Comparison of ENCODE assay signal across 33 mouse cellular contexts in genomic region chr17:65682071-65682680, GRCm38 (mm10). TPM values are rescaled to one million over a fixed set of nuclear protein-coding genes. Genes with fewer than 3 reads are reported as not detected.
DNase-seq lines count a peak whose midpoint lies in the region; ATAC-seq and TF ChIP-seq lines count a peak whose summit lies in the region.
"Had no signal": no experiment of that assay in that cellular context is flagged by ENCODE, and none has a peak within 500 bp of the region (broad histone marks: within the 10 kb centered on the region; RNA-seq: fewer than 3 reads in every experiment).

No protein-coding gene starts in this region.

- H3K4me3 ChIP-seq in intestine, embryonic 15.5 days (replicated peaks), result no peak overlapping the region
- no peak overlapping the region for H3K4me3 ChIP-seq in stomach, postnatal 0 days (ENCODE audit: low read depth, low read length)
- no peak overlapping the region for H3K4me3 ChIP-seq in thymus, adult 2 months (ENCODE audit: control insufficient read depth, insufficient read depth, low read length)
- H3K4me3 ChIP-seq: embryonic facial prominence, embryonic 10.5 days; embryonic facial prominence, embryonic 15.5 days; forebrain, embryonic 13.5 days; heart, embryonic 15.5 days; hindbrain, embryonic 12.5 days; kidney, embryonic 15.5 days; liver, embryonic 13.5 days; megakaryocyte, embryonic 14.5 days; midbrain, embryonic 15.5 days had no signal

- no peak for TF ChIP-seq CTCF in stomach, postnatal 0 days (IDR thresholded peaks at IDR 0.05; ENCODE audit: low read depth)
- no peak for TF ChIP-seq CTCF in thymus, adult 2 months (IDR thresholded peaks at IDR 0.05; ENCODE audit: borderline replicate concordance, control insufficient read depth, extremely low read depth, insufficient read depth, low read length, poor library complexity)

- H3K36me3 ChIP-seq in intestine, embryonic 15.5 days, result no peaks in the 10 kb centered on the region
- H3K36me3 ChIP-seq in stomach, postnatal 0 days (ENCODE audit: control insufficient read depth, insufficient read depth, low read length), result no peaks in the 10 kb centered on the region
- no peaks in the 10 kb centered on the region for H3K36me3 ChIP-seq in thymus, adult 2 months (ENCODE audit: control insufficient read depth, insufficient read depth, low read length)
- H3K36me3 ChIP-seq: embryonic facial prominence, embryonic 10.5 days; embryonic facial prominence, embryonic 15.5 days; heart, embryonic 15.5 days; hindbrain, embryonic 12.5 days; kidney, embryonic 15.5 days; liver, embryonic 13.5 days; midbrain, embryonic 15.5 days had no signal

- H3K27ac ChIP-seq in intestine, embryonic 15.5 days, result no peak overlapping the region
- H3K27ac ChIP-seq in stomach, postnatal 0 days (replicated peaks), result no peak overlapping the region
- H3K27ac ChIP-seq in thymus, adult 2 months (ENCODE audit: control insufficient read depth, insufficient read depth, low read length), result no peak overlapping the region
- H3K27ac ChIP-seq: embryonic facial prominence, embryonic 10.5 days; embryonic facial prominence, embryonic 15.5 days; forebrain, embryonic 13.5 days; heart, embryonic 15.5 days; hindbrain, embryonic 12.5 days; hindbrain, postnatal 0 days; kidney, embryonic 15.5 days; liver, embryonic 13.5 days; midbrain, embryonic 15.5 days had no signal

- WGBS in intestine, embryonic 15.5 days, result 82% methylated on average over 5 of the region's 5 CpGs
- 80% methylated on average over 5 of the region's 5 CpGs for WGBS in stomach, postnatal 0 days
- WGBS in thymus, adult 2 months, result 94% methylated on average over 5 of the region's 5 CpGs

- peak; percentile 56 for ATAC-seq in intestine, embryonic 15.5 days
- ATAC-seq in stomach, postnatal 0 days (ENCODE audit: low FRiP score, low TSS enrichment), result no peak
- ATAC-seq: activated CD4-positive, CD25-positive, alpha-beta regulatory T cell, adult 4 months; forebrain, embryonic 13.5 days; hindbrain, postnatal 0 days; lung, postnatal 0 days; midbrain, embryonic 15.5 days had no signal

- peak; percentile 36 to 74 for DNase-seq in adrenal gland, adult (ENCODE audit: inconsistent age in 2 of 2, low spot score in 1 of 2)
- no peak for DNase-seq in adrenal gland, postnatal 4 days (ENCODE audit: low spot score in 2 of 2)
- DNase-seq in heart, adult 11 months, result peak; percentile 78
- no peak for DNase-seq in heart, adult 9 months (ENCODE audit: low spot score in 2 of 2)
- DNase-seq in stomach, postnatal 0 days (ENCODE audit: low spot score), result peak; percentile 12
- DNase-seq in thymus, adult 2 months, result no peak
- DNase-seq in frontal cortex, adult 2 months (ENCODE audit: extremely low spot score in 1 of 2, low spot score in 1 of 2), result no peak
- DNase-seq: adrenal gland, postnatal 25 days; cerebellum, adult 2 months; cerebellum, postnatal 25 days; heart, postnatal 36 days; kidney, adult 18-20 months; kidney, postnatal 36 days; layer of hippocampus, postnatal 36 days; left cerebral cortex, postnatal 4 days; liver, embryonic 13.5 days; lung, adult 18-20 months; lung, postnatal 4 days had no signal

- no peak for TF ChIP-seq POLR2A in thymus, adult 2 months (IDR thresholded peaks at IDR 0.05; ENCODE audit: control insufficient read depth, extremely low read depth, insufficient read depth, low read length, poor library complexity)

- no peak for TF ChIP-seq EP300 in stomach, postnatal 0 days (optimal IDR thresholded peaks at IDR 0.05)

- no peaks in the 10 kb centered on the region for H3K27me3 ChIP-seq in intestine, embryonic 15.5 days (replicated peaks)
- H3K27me3 ChIP-seq in stomach, postnatal 0 days (ENCODE audit: control insufficient read depth, insufficient read depth, low read length), result no peaks in the 10 kb centered on the region
- no peaks in the 10 kb centered on the region for H3K27me3 ChIP-seq in thymus, adult 2 months (ENCODE audit: control insufficient read depth, insufficient read depth, low read length)
- H3K27me3 ChIP-seq: CH12.LX; embryonic facial prominence, embryonic 15.5 days; forebrain, embryonic 13.5 days; heart, embryonic 15.5 days; hindbrain, embryonic 12.5 days; kidney, embryonic 15.5 days; liver, embryonic 13.5 days; megakaryocyte, embryonic 14.5 days; midbrain, embryonic 15.5 days had no signal

- H3K9ac ChIP-seq in intestine, embryonic 15.5 days, result no peak overlapping the region
- no peak overlapping the region for H3K9ac ChIP-seq in stomach, postnatal 0 days (ENCODE audit: low read length)
- H3K9ac ChIP-seq: embryonic facial prominence, embryonic 15.5 days; forebrain, embryonic 13.5 days; heart, embryonic 15.5 days; hindbrain, embryonic 12.5 days; kidney, embryonic 15.5 days; liver, embryonic 13.5 days; midbrain, embryonic 15.5 days had no signal

- H3K4me2 ChIP-seq in intestine, embryonic 15.5 days (replicated peaks), result no peak overlapping the region
- H3K4me2 ChIP-seq in stomach, postnatal 0 days (replicated peaks; ENCODE audit: low read depth), result no peak overlapping the region
- H3K4me2 ChIP-seq: embryonic facial prominence, embryonic 15.5 days; forebrain, embryonic 13.5 days; heart, embryonic 15.5 days; hindbrain, embryonic 12.5 days; kidney, embryonic 15.5 days; liver, embryonic 13.5 days; midbrain, embryonic 15.5 days had no signal

- no peaks in the 10 kb centered on the region for H3K9me3 ChIP-seq in intestine, embryonic 15.5 days
- no peaks in the 10 kb centered on the region for H3K9me3 ChIP-seq in stomach, postnatal 0 days (ENCODE audit: control insufficient read depth, low read length)
- H3K9me3 ChIP-seq: embryonic facial prominence, embryonic 10.5 days; embryonic facial prominence, embryonic 15.5 days; forebrain, embryonic 13.5 days; heart, embryonic 15.5 days; hindbrain, embryonic 12.5 days; kidney, embryonic 15.5 days; liver, embryonic 13.5 days; megakaryocyte, embryonic 14.5 days; midbrain, embryonic 15.5 days had no signal

- no peaks in the 10 kb centered on the region for H3K4me1 ChIP-seq in intestine, embryonic 15.5 days (replicated peaks)
- no peaks in the 10 kb centered on the region for H3K4me1 ChIP-seq in stomach, postnatal 0 days (replicated peaks; ENCODE audit: control insufficient read depth, insufficient read depth)
- H3K4me1 ChIP-seq in thymus, adult 2 months (replicated peaks; ENCODE audit: control insufficient read depth, insufficient read depth, low read length), result no peaks in the 10 kb centered on the region
- H3K4me1 ChIP-seq: hindbrain, embryonic 12.5 days; kidney, embryonic 15.5 days; liver, embryonic 13.5 days; midbrain, embryonic 15.5 days had no signal

RNA-seq across cellular contexts. Expression of gene Txndc2, which starts 40.2 kb away (rescaled TPM):
- 10 to 100 TPM; 23.7 to 24.4 TPM for total RNA-seq in adrenal gland, postnatal 4 days (2021)
- polyA plus RNA-seq in intestine, embryonic 15.5 days (2015; fragmentation: Nextera tagmentation; extraction: Ambion mirVana), result not detected in 2 replicates
- polyA plus RNA-seq in stomach, postnatal 0 days (2015; fragmentation: Nextera tagmentation; extraction: Ambion mirVana), result not detected in 2 replicates
- polyA plus RNA-seq in thymus, adult 2 months (2012; rRNA removed), result not detected in 2 replicates
- 0.10 and 0.19 TPM in 2 replicates for polyA plus RNA-seq in frontal cortex, adult 2 months (2012; rRNA removed)
- total RNA-seq: CH12.LX; gastrocnemius, adult 18-20 months; heart, postnatal 36 days; hindbrain, postnatal 0 days; layer of hippocampus, postnatal 36 days had no signal
- polyA plus RNA-seq: activated CD4-positive, CD25-positive, alpha-beta regulatory T cell, adult 4 months; heart, embryonic 15.5 days; kidney, embryonic 15.5 days; liver, embryonic 13.5 days; stomach, embryonic 14.5 days had no signal

Comparison
In these comparisons a context has a peak if more than half of its experiments do, and no peak if none do; other contexts are left out.
1. DNase-seq: peak in adrenal gland, adult (2 of 2), heart, adult 11 months (single experiment) and stomach, postnatal 0 days (single experiment); none in adrenal gland, postnatal 4 days (0 of 2), heart, adult 9 months (0 of 2), thymus, adult 2 months (single experiment) and frontal cortex, adult 2 months (0 of 2).